Mouse (Mus musculus): ENCODE data around the gene Tdp1. TPM values are rescaled to one million over a fixed set of nuclear protein-coding genes. Genes with fewer than 3 reads are reported as not detected.

Tdp1 gene
- 78.3 and 81.9 TPM in 2 replicates for polyA plus RNA-seq (2014; fragmentation: Nextera tagmentation; extraction: Ambion mirVana)

DNA sequence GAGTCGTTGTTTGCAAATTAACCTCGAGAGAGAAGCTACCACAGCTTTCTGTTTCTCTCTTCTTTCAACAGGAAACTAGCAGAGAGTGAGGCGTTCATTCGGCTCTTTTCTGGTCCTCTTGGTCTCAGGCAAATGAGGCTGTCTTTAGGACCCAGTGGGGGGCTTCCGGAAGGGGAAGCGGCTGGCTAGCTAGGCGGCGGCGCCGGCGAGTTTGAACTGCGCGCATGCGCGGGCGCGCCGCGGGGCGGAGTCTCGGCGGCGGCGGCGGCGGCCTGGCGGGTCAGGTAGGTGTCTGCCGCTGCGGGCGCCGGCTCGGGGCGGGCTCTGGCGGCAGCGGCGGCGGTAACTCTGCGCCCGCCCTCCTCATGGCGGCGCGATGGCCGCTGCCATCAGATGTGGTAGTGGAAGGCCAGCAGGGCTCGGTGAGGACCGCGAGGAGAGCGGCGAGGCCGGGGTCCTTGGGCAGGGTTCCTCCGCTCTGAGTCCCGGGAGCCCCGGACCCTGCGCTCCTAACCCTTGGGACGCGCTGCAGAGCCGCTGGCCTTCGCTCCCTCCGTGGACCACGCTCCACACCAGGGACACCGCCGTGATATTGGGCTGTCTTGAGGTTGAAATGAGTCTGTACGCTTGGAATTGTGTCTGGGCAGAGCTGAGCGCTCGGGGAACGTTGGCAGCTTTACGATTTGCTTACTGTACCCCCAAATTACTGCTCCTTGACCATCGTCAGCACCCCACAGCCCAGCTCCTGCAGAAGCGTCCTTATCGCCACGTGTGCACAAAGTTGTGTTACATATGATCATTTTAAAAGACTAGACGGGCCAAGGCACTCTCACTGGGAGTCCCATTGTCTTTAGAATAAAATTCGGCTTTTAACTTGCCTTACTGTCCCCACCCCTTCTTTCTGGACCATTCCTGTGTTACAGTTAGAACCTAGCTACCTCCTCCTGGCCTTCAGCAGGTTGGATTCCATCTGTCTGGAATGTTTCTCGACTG lies at the start of gene Tdp1, which contains the start of gene Efcab11:
Tdp1 (plus strand) TSS at position 249 of the 993 bp plus-strand sequence.
Efcab11 (minus strand) TSS at position 171 of the 993 bp plus-strand sequence.
- H3K4me3 ChIP-seq (ENCODE audit: low read depth, low read length): peak within 1 kb of the TSS; percentile 81
- peak; percentile 85 for ATAC-seq (ENCODE audit: low FRiP score)
- H3K4me2 ChIP-seq: peak within 1 kb of the TSS; percentile 91
- H3K36me3 ChIP-seq (ENCODE audit: control insufficient read depth, insufficient read depth, low read length): no peaks in the 10 kb centered on the region
- H3K27me3 ChIP-seq (ENCODE audit: control insufficient read depth, insufficient read depth, low read length): no peaks in the 10 kb centered on the region
- no peaks in the 10 kb centered on the region for H3K9me3 ChIP-seq (ENCODE audit: control insufficient read depth, low read length)
- WGBS: under 1% methylated on average over 63 of the region's 73 CpGs
- DNase-seq (ENCODE audit: low spot score, missing footprints): peak; percentile 100
- H3K9ac ChIP-seq (ENCODE audit: low read length): peak within 1 kb of the TSS; percentile 95
- H3K4me1 ChIP-seq (ENCODE audit: control insufficient read depth, insufficient read depth, low read length): peaks cover 11% of the 10 kb centered on the region
- H3K27ac ChIP-seq (ENCODE audit: low read depth, low read length): peak within 1 kb of the TSS; percentile 75

DNA sequence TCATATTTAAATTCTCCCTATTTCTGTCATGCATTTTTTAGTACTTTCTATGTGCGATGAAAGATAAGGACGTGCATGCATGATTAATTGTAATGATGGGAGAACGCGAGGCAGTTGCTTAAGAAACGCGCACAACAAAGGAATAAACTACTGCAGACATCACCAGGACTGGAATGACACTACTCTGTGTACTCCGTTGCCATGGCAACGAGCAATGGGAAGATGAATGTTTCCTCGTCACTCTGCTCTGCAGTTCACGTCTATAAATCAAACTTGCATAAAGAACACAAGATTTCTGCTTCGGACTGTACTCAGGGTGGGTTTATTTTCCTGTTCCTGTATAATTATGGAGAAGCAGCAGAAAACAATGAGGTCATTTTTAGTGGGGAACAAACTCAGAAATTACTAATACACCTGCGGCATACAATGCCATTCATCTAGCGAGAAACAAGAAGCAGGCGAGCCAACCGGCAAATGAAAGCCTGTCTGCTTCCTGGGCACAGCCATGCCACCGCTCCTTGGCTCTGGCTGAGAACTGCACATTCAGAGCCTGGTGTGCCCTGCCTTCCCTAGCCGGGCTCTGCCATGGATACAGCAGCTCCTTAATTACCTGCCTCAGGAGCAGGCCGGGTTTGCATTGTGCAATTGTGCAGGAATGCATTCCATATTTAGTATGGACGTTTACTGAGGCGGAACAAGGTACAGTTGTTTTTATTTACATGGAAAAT lies 47.7 kb upstream of the Tdp1 start:
- peak; percentile 73; the same call in 1 of the 2 replicates for ATAC-seq (ENCODE audit: low FRiP score)
- Histone ChIP-seq H3K36me3 (ENCODE audit: control insufficient read depth, insufficient read depth, low read length) (no peaks in the 10 kb centered on the region), H3K4me2 (no peak overlapping the region), H3K27ac (ENCODE audit: low read depth, low read length) (no peak overlapping the region), H3K4me3 (ENCODE audit: low read depth, low read length) (no peak overlapping the region), H3K4me1 (ENCODE audit: control insufficient read depth, insufficient read depth, low read length) (0 out of 2 replicates have a peak, but pooled peaks cover 5% of the 10 kb centered on the region), H3K27me3 (ENCODE audit: control insufficient read depth, insufficient read depth, low read length) (no peaks in the 10 kb centered on the region), H3K9me3 (ENCODE audit: control insufficient read depth, low read length) (no peaks in the 10 kb centered on the region; the same call in 1 of the 2 replicates), H3K9ac (ENCODE audit: low read length) (no peak overlapping the region)
- WGBS: 61% methylated on average over 20 of the region's 20 CpGs
- peak; percentile 89 for DNase-seq (ENCODE audit: low spot score, missing footprints)

DNA sequence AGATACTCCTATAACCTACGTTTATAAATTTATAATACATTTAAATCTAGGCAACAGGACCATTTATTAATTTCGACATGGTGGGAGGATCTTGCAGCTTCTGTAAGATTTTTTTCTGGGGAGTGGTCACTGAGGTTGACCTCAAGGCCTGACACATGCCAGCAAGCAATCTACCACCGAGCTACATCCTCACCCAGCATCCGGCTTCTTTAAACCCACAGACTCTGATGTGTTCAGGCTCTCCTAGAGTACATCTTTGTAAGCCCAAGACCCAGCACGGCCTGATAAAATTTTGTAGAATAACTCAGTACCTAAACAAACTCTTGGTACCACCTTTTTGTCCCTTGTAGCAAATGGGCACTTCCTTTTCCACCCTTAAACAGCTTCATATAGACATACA lies 46.8 kb upstream of the Tdp1 start:
- 0 out of 2 replicates have a peak, but pooled peaks cover 5% of the 10 kb centered on the region for H3K4me1 ChIP-seq (ENCODE audit: control insufficient read depth, insufficient read depth, low read length)
- WGBS: 88% methylated on average over 5 of the region's 5 CpGs
- H3K27ac ChIP-seq (ENCODE audit: low read depth, low read length): no peak overlapping the region
- H3K36me3 ChIP-seq (ENCODE audit: control insufficient read depth, insufficient read depth, low read length): no peaks in the 10 kb centered on the region
- DNase-seq (ENCODE audit: low spot score, missing footprints) (peak; percentile 80), ATAC-seq (ENCODE audit: low FRiP score) (no peak)
- H3K9me3 ChIP-seq (ENCODE audit: control insufficient read depth, low read length): no peaks in the 10 kb centered on the region; the same call in 1 of the 2 replicates
- no peak overlapping the region for H3K4me3 ChIP-seq (ENCODE audit: low read depth, low read length)
- no peak overlapping the region for H3K4me2 ChIP-seq
- H3K27me3 ChIP-seq (ENCODE audit: control insufficient read depth, insufficient read depth, low read length): no peaks in the 10 kb centered on the region
- H3K9ac ChIP-seq (ENCODE audit: low read length): no peak overlapping the region

DNA sequence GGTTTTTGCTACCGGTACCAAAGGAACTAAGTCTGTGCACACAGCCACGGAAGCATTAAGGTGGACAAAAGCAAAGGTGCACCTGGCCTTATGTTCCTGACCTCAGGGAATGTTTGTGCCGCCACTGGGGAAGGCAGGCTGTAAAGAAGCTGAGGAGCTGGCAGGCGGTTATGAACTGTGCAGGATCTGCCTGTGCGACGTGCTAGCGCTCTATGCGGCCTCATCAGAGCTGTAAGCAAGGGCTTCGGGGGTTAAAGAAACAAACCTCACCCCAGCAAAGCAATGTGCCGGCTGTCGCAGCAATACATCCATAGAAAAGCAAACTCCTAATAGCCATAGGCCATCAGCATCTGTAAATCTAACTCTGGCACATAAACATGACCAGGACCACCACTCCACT lies 46.2 kb upstream of the Tdp1 start:
- H3K27me3 ChIP-seq (ENCODE audit: control insufficient read depth, insufficient read depth, low read length): no peaks in the 10 kb centered on the region
- H3K4me3 ChIP-seq (ENCODE audit: low read depth, low read length): no peak overlapping the region
- no peaks in the 10 kb centered on the region for H3K36me3 ChIP-seq (ENCODE audit: control insufficient read depth, insufficient read depth, low read length)
- no peak overlapping the region for H3K27ac ChIP-seq (ENCODE audit: low read depth, low read length)
- H3K4me2 ChIP-seq: no peak overlapping the region
- 88% methylated on average over 11 of the region's 11 CpGs for WGBS
- H3K9me3 ChIP-seq (ENCODE audit: control insufficient read depth, low read length): no peaks in the 10 kb centered on the region; the same call in 1 of the 2 replicates
- DNase-seq (ENCODE audit: low spot score, missing footprints) (peak; percentile 60), ATAC-seq (ENCODE audit: low FRiP score) (no peak)
- 0 out of 2 replicates have a peak, but pooled peaks cover 5% of the 10 kb centered on the region for H3K4me1 ChIP-seq (ENCODE audit: control insufficient read depth, insufficient read depth, low read length)
- no peak overlapping the region for H3K9ac ChIP-seq (ENCODE audit: low read length)

DNA sequence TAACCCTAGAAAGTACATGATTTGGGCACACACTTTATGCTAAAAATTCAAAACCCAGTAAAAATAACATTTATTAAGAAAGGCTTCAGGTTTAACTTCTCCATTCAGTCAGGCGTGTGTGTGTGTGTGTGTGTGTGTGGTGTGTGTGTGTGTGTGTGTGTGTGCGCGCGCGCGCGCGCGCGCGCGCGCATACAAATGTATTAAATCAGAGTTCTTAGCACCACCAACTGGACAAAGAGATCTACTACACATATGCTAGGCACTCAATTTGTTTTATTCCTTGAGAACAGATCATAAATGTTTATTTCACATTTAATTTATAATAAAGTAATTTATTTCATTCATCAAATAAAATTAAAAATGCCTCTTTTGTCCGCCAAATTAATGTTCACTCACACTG lies 45.6 kb upstream of the Tdp1 start:
- Histone ChIP-seq H3K4me1 (ENCODE audit: control insufficient read depth, insufficient read depth, low read length) (0 out of 2 replicates have a peak, but pooled peaks cover 5% of the 10 kb centered on the region), H3K4me3 (ENCODE audit: low read depth, low read length) (no peak overlapping the region), H3K36me3 (ENCODE audit: control insufficient read depth, insufficient read depth, low read length) (0 out of 2 replicates have a peak, but pooled peaks cover under 1% of the 10 kb centered on the region), H3K27me3 (ENCODE audit: control insufficient read depth, insufficient read depth, low read length) (no peaks in the 10 kb centered on the region), H3K27ac (ENCODE audit: low read depth, low read length) (no peak overlapping the region), H3K9me3 (ENCODE audit: control insufficient read depth, low read length) (no peaks in the 10 kb centered on the region), H3K4me2 (no peak overlapping the region), H3K9ac (ENCODE audit: low read length) (no peak overlapping the region)
- DNase-seq (ENCODE audit: low spot score, missing footprints): peak; percentile 83
- no peak for ATAC-seq (ENCODE audit: low FRiP score)
- WGBS: 94% methylated on average over 14 of the region's 14 CpGs

DNA sequence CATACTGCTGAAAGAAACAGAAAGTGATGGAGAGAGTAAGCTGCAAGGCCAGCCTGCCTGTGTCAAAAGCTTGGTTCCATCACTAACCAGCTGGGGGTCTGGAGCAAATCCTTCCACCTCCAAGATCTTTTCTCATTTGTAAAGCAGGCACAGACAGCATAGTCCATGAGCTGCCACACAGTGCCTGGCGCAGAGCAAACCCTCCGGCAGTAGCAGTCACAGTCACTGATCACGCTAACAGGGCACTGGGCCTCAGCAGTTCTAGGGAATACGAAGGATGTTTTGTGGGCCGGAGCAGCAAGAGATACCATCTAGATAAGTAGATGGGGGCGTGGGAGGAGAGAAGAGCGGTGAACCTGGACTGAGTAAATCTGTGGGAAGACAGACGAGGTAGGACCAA lies 39.4 kb upstream of the Tdp1 start:
- no peaks in the 10 kb centered on the region for H3K9me3 ChIP-seq (ENCODE audit: control insufficient read depth, low read length)
- H3K9ac ChIP-seq (ENCODE audit: low read length): no peak overlapping the region
- DNase-seq (ENCODE audit: low spot score, missing footprints) (no peak), ATAC-seq (ENCODE audit: low FRiP score) (no peak)
- H3K27ac ChIP-seq (ENCODE audit: low read depth, low read length): no peak overlapping the region
- no peaks in the 10 kb centered on the region; the same call in 1 of the 2 replicates for H3K4me1 ChIP-seq (ENCODE audit: control insufficient read depth, insufficient read depth, low read length)
- H3K4me3 ChIP-seq (ENCODE audit: low read depth, low read length): no peak overlapping the region
- 0 out of 2 replicates have a peak, but pooled peaks cover 3% of the 10 kb centered on the region for H3K36me3 ChIP-seq (ENCODE audit: control insufficient read depth, insufficient read depth, low read length)
- WGBS: 93% methylated on average over 8 of the region's 8 CpGs
- H3K4me2 ChIP-seq: no peak overlapping the region
- no peaks in the 10 kb centered on the region for H3K27me3 ChIP-seq (ENCODE audit: control insufficient read depth, insufficient read depth, low read length)

DNA sequence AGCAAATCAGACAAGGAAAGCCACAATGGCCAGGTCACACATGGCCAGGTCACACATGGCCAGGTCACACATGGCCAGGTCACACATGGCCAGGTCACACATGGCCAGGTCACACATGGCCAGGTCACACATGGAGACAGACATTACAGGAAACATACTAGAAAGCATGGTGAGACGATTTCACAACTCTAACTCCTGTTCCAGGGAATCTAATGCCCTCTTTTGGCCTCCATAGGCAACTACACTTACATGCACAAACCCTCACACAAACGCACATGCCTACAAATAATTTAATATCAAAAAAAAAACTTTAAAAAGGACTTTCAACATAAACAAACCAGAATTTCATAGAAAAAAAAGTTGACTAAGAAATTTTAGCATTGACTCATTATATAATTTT lies 34.3 kb upstream of the Tdp1 start:
- ATAC-seq (ENCODE audit: low FRiP score): no peak
- no peak overlapping the region for H3K9ac ChIP-seq (ENCODE audit: low read length)
- WGBS: 97% methylated on average over 2 of the region's 2 CpGs

DNA sequence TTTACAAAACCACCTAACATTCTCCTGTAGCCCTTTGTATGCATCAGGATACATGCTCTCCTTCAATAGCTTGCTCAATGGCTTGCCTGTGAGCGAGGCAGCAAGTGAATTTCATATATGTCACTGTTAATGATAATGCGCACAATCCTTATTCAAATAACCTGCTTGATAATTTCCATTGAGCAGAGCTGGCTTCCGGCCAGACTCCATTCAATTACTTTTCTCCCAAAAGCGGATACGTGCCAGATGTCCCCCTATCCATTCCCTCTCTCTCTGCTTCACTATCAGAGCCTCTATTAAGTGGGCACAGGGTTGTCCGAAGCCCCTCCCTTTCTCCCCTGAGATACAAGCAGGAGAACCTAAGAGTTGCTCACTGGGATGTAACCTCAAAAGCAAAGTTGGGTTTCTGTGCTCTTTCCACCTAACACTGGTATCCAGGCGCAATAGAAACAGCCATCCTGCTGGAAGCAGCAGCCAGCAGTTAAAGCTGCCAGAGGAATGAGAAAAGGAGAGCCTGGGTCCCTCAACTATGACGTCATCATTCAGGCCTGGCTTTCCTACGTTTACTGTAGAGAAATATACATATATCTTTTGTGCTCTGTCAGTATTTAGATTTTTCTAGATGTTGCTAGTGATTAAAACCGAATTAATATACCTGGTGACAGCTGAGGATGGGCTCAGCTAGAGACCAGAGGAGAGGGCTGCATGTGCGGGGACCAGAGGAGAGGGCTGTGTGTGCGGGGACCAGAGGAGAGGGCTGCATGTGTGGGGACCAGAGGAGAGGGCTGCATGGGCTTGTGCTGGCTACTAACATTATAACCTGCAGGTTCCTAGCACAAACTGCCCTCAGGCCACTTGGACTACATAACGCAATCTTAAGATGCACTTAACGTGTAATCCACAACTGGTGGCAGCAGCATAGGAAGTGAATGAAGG lies 30.7 kb upstream of the Tdp1 start:
- no peaks in the 10 kb centered on the region for H3K27me3 ChIP-seq (ENCODE audit: control insufficient read depth, insufficient read depth, low read length)
- no peak overlapping the region for H3K27ac ChIP-seq (ENCODE audit: low read depth, low read length)
- 88% methylated on average over 14 of the region's 14 CpGs for WGBS
- H3K4me3 ChIP-seq (ENCODE audit: low read depth, low read length): no peak overlapping the region
- no peaks in the 10 kb centered on the region for H3K9me3 ChIP-seq (ENCODE audit: control insufficient read depth, low read length)
- ATAC-seq (ENCODE audit: low FRiP score): no peak
- H3K4me2 ChIP-seq: no peak overlapping the region
- no peak overlapping the region for H3K9ac ChIP-seq (ENCODE audit: low read length)
- DNase-seq (ENCODE audit: low spot score, missing footprints): no peak
- no peaks in the 10 kb centered on the region for H3K4me1 ChIP-seq (ENCODE audit: control insufficient read depth, insufficient read depth, low read length)
- no peaks in the 10 kb centered on the region for H3K36me3 ChIP-seq (ENCODE audit: control insufficient read depth, insufficient read depth, low read length)

More for the DNA sequence above, 34.3 kb upstream of the Tdp1 start:
- H3K27ac ChIP-seq (ENCODE audit: low read depth, low read length): no peak overlapping the region
- no peak overlapping the region for H3K4me3 ChIP-seq (ENCODE audit: low read depth, low read length)
- H3K4me1 ChIP-seq (ENCODE audit: control insufficient read depth, insufficient read depth, low read length): no peaks in the 10 kb centered on the region; the same call in 1 of the 2 replicates
- no peaks in the 10 kb centered on the region for H3K36me3 ChIP-seq (ENCODE audit: control insufficient read depth, insufficient read depth, low read length)
- H3K27me3 ChIP-seq (ENCODE audit: control insufficient read depth, insufficient read depth, low read length): no peaks in the 10 kb centered on the region
- no peak overlapping the region for H3K4me2 ChIP-seq
- DNase-seq (ENCODE audit: low spot score, missing footprints): no peak
- no peaks in the 10 kb centered on the region for H3K9me3 ChIP-seq (ENCODE audit: control insufficient read depth, low read length)

Data from midbrain, embryonic 11.5 days (tissue).